Mouse (Mus musculus) adrenal gland, postnatal 25 days (tissue): ENCODE results near the gene Tmem183a. TPM values are rescaled to one million over a fixed set of nuclear protein-coding genes. Genes with fewer than 3 reads are reported as not detected.

Experiments used
- DNase-seq: peaks from one replicate; pipeline ENCODE4 v3.0.0; 2021; ENCODE audit warnings: mixed read lengths
- long read RNA-seq: library from polyadenylated mRNA; stranded (forward); transcript quantifications from one replicate; pipeline ENCODE4 v2.0.0, GENCODE M21; 2021
- total RNA-seq: library from RNA; stranded (reverse); gene quantifications from 2 replicates; pipeline ENCODE4 v1.2.3, GENCODE M21; 2021

Tmem183a gene
- total RNA-seq = 47.2 and 56.3 TPM in 2 replicates
- long read RNA-seq, transcript Tmem183a-201 (8 exons, 3,149 nt) = major isoform, 76 of 123 reads
- long read RNA-seq, transcript Tmem183a-205 (9 exons, 1,689 nt) = minor isoform, 5 of 123 reads
- long read RNA-seq, partial matches to known transcripts = 7 of 123 reads
- long read RNA-seq, other reads (novel, unspliced or antisense) = 31 of 123 reads

DNA sequence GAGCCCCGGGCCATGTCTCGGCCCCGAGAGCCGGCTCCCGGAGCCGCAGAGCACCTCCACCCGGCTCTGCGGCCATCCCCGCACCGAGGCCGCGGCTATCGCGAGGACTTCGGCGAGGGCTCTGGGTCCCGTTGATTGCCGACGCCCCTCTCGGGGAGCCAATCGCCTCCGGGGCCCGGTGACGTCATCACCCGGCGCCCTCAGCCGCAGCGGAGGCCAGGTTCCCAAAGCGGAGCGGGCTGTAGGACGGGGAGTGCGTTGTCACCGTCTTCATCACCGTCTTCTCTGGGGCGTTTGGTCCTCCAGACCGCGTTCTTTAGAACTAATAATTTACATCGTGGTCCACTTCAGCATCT lies at the start of gene Tmem183a:
Tmem183a (minus strand) TSS at position 123 of the 356 bp plus-strand sequence.
- peak; percentile 98 for DNase-seq

GRCm38 (mm10) chr1:134408080-134408479 lies 46.3 kb upstream of the Tmem183a start:
- DNase-seq = no peak

GRCm38 (mm10) chr1:134406414-134406771 lies 44.6 kb upstream of the Tmem183a start:
- DNase-seq = no peak

DNA sequence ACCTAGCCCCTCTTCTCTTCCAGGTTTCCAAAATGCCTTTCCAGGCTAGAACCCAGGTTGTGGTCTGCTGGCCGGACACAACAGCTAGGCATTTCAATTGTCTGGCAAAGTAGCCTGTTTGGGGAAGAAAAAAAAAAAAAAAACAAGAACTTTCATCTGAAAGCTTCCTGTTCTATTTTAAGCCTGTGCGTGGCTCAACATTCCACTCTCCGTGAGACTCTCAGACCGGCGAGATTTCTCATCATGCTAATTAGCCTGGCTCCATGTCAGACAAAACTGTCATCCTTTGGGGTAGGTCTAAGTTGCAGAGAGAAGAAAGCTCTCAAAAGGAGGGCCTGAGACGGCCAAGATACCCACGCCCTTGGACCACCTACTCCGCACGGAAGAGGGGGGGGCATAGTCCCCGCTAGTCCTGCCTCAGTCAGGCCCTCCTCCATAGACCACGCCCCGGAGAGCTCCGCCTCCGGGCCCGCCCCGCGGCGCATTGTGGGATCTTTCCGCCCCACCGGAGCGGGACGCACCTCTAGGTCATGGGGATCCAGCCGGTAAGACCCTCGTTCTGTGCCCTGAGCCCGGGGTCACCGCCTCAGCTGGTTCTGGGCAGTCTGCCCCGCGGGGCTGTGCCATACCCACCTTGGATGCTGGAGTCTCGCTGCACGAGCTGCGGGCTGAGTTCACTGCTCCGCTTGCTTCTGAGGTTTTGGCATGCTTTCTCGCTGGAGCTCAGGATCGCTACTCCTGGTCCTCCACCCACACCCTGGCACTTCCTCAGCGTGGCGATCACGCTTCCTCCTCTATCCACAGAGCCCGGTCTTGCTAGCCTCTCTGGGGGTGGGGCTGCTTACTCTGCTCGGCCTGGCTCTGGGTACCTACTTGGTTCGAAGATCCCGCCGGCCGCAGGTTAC lies 44.0 kb upstream of the Tmem183a start, which contains the start of gene Cyb5r1:
Cyb5r1 (plus strand) TSS at position 51 of the 905 bp plus-strand sequence.
- DNase-seq = peak; percentile 83

DNA sequence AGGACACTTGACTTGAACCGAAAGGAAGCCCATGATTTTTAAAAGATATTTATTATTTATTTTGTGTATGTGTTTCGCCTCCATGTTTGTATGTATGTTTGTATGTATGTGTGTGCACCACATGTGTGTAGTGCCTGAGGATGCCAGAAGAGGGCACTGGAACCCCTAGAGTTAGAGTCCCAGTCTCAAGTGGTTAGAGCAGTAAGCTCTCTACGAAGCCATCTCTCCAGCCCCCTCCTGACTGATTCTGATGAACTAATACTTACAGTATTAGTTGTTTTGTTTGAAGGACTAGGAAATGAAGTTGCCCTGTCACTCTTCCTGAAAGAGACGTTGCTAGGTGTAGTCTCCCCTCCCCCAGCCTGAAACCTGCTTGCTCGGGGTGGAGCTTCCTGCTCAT lies 38.0 kb upstream of the Tmem183a start:
- no peak for DNase-seq

- no peak for DNase-seq
These were observed 36.4 kb upstream of the Tmem183a start for GRCm38 (mm10) chr1:134398210-134398609.

GRCm38 (mm10) chr1:134393827-134394226 lies 32.0 kb upstream of the Tmem183a start:
- DNase-seq = no peak

- DNase-seq = no peak
These were observed 23.9 kb upstream of the Tmem183a start, which contains the start of gene 4933406M09Rik for GRCm38 (mm10) chr1:134385666-134386065. Gene 4933406M09Rik, plus strand, starts transcription at chr1:134385940.

GRCm38 (mm10) chr1:134385176-134385575 lies 23.4 kb upstream of the Tmem183a start:
- DNase-seq = no peak

DNA sequence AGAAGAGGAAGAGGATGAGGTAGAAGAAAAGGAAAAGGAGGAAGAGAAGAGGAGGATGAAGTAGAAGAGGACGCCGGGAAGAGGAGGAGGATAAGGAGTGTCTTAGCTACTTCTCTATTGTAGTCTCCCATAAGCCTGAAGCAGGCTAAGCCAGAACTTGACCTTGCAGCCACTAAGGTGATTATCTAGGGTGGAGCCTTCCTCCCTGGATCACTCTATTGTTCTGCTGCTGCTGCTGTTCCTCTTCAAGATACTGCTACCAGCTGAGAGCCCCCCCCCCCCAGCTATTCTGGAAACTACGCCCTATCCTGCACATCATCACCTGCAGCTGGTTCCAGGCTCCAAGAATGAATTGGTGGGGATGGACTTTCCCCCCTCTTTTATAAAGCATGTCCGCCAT lies 22.8 kb upstream of the Tmem183a start:
- no peak for DNase-seq

- no peak for DNase-seq
These were observed 20.2 kb upstream of the Tmem183a start for GRCm38 (mm10) chr1:134381795-134382625.

- no peak for DNase-seq
These were observed 19.3 kb upstream of the Tmem183a start for GRCm38 (mm10) chr1:134381051-134381450.

DNA sequence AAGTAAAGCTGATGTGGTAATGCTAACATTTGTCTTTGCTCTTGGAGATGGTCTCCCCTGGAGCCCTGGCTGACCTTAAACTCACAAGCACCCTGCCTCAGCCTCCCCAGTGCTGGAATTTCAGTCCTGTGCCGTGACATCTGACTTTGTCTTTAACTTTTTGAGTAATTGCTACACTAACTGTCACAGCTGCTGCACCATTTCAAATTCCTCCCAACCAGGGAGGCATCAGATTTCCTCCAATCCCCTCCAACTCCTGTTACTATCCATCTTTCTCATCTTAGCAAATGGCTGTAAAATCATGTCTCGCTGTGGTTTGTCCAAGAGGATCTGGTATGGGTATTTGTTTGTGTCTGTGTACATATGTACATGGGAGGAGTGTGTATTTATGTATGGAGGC lies 12.3 kb upstream of the Tmem183a start:
- no peak for DNase-seq

DNA sequence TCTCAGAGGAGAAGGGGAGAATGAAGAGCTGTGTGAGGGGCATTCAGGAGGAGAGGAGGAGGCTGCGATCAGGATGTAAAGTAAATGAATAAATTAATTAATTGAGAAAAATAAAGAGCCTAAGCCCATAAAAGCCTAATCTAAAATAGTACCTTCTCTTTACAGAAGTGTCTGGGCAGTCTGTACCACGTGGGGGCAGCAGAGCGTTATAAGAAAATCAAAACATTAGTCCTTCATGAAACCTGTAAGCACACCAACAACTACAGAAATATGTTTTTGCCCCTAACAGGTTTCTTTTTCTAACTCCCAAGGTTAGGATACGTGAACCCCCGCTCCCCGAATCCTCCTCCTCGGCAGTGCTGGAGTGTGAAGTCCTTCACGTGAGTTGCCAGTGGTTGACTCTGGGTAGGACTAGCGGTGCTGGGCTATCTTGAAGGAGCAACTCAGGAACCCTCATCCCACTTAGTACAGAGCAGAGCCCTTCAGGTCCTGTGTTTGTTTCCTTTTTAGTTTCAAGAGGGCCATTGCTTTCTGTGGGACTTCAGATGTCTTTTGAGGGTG lies 7.1 kb upstream of the Tmem183a start:
- peak; percentile 63 for DNase-seq

DNA sequence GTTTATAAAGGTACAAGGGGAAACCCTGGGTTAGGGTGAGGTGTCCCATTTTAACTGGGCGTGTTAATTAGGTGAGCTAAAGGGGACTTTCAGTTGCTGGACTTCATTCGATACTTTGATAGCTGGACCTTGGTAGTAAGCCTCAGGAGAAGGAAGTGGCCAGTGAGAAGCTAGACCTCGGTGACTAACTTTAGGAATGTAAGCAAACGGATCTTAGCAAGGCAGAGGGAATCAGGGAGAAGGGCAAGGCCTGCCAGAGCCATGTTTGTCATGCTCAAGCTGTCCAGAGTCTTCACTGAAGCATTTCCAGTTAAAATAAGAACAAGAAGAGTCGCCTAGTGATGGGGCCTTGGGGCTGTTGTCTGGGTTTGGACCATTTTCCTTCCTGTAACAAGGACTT lies 3.7 kb upstream of the Tmem183a start:
- no peak for DNase-seq

DNA sequence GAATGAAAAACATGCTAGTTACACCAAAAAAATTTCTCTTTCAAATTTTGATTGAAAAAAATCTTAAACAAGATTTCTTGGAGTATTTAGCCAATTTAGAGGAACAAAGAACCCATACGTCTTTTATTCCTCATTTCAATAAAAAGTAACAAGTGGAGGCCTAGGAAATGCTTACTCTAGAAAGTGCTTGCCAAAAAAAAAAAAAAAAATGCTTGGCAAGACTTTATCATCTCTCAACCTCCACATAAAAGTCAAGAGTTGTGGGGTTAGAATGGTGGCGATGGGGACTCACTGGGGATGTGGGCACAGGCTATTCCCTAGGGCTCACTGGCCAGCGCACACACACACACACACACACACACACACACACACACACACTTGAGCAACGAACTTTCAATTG lies 1.4 kb upstream of the Tmem183a start:
- DNase-seq = no peak

GRCm38 (mm10) chr1:134361195-134361856 lies 453 bp downstream of the Tmem183a start:
- no peak for DNase-seq

- no peak for DNase-seq
These were observed 1.1 kb downstream of the Tmem183a start for GRCm38 (mm10) chr1:134360656-134361055.

DNA sequence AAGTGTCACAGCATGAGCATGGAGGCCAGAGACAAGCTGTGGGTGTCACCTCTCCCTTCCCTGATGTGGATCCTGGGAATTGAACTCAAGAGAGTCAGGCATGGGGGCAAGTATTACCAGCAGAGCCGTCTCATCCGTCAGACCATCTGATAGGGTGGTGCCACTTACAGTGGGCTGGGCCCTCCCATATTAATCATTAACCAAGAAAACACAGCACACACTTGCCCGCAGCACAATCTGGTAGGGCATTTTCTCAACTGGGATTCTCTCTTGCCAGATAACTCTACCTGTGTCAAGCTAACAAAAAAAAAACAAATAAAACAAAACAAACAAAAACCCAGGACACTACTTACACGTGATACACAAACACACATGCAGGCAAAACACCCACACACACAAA lies 4.3 kb downstream of the Tmem183a start:
- DNase-seq = no peak

DNA sequence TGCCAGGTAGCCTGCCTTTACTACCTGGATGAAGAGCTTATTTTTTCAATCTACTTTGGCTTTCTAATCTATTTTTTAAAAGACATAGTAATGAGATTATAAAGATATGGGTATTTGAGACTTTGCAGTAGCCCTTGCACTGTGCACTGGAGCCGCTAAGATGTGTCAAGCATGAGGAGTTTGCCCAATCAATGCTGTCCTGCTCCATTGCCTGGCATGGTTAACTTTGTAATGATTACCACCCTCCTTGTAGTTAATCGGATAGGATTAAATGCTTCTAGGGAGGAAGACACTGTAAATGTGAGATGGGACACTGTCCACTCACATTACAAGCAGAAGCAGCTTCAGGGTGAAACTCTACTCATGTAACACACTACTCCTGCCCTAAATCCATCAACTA lies 8.5 kb downstream of the Tmem183a start:
- no peak for DNase-seq

- DNase-seq = no peak
These were observed 14.0 kb downstream of the Tmem183a start for GRCm38 (mm10) chr1:134347791-134348190.

DNA sequence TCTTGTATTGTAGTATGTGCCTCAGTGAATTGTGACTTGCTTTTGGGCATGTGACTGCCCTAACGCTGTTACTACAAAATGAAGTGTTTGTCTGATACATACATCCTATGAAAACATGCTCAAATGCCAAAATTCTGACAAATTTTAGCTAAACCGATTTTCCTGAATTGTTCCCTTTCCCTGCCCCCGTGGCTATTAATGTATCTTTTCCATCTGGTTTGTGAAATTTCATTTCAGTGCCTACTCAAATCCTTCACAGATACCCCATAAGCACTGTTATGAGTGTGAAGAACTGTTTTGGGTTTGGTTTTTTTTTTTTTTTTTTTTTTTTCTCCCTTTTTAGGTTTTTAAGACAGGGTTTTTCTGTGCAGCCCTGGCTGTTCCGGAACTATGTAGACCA lies 16.7 kb downstream of the Tmem183a start:
- no peak for DNase-seq
